Mouse (Mus musculus): ENCODE measurements at regions not wholly inside any gene's neighbourhood (a gene's known extent, or its start where the extent isn't known, plus 50 kb on each side); places are given as distances from the start of the nearest gene placed in this dataset.

GRCm38 (mm10) chr14:76220952-76221351, 110.3 kb downstream of the Nufip1 start:
- TF ChIP-seq CTCF (IDR thresholded peaks at IDR 0.05; ENCODE audit: extremely low read depth, insufficient read length, insufficient replicate concordance, low read depth, low read length) (no peak), POLR2A (IDR thresholded peaks at IDR 0.05; ENCODE audit: low read depth, low read length) (no peak)
